Mouse (Mus musculus): Measurements from ENCODE around the gene Sap18b.

GRCm38 (mm10) chr8:95809116-95809515, 16.0 kb upstream of the Sap18b start:
- TF ChIP-seq GATA1 (IDR thresholded peaks at IDR 0.05; ENCODE audit: borderline replicate concordance, low read length): no peak
- TF ChIP-seq FLI1 (IDR thresholded peaks at IDR 0.05; ENCODE audit: low read length): no peak

Data from megakaryocyte, embryonic 14.5 days (primary cell).